Mouse (Mus musculus) spleen, postnatal 36 days (tissue): Measurements from ENCODE around the gene Fcer2a.

Experiments
- DNase-seq, 2 experiments: peaks; one replicate each; pipeline ENCODE4 v3.0.0; 2022; ENCODE audit warnings: low spot score in 2 of 2, mixed read lengths in 1 of 2

Gene Fcer2a

DNA sequence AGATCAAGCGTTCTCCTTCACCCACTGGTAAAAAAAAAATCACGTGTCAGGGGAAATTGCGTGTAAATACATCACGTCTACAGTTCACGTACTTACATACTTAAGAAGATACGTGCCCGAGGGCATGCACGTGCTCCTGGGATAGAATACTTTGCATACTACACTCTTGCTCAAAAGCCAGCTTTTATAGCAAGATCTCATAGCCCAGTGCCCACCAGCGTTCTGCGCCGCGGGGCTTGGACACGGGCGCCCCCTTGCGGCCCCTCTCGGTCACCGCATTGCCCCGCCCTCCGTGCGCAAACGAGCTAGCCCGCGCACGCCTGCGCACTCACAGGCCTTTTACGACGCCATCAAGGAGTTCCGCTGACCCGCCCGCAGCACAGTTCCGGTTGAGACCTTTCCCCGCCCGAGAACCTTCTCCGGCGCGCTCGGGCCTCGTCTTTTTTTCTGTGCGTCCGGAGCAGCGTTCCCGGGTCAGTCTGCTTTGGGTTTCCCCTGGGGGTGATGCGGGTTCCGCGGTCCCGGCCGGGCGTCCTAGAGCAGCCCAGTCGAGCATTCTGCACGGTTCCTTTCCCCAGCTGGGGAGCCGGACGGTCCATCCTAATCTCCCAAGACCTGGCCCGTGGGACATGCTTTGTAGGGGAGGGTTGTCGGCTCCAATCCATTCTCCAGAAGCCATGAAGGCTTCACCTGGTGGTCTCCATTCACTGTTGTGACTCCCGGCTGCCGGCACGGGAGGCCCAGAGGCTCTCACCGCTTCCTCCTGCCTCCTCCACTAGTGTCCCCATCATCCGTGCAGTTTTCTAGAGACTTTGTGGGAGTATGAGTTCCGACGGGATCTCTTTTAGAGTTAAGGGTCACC lies 17.6 kb downstream of the Fcer2a start, which contains the start of gene Trappc5:
TSS of gene Trappc5 (plus strand) at position 169 of the 862 bp plus-strand sequence.
- peak; percentile 93 to 95 for DNase-seq

DNA sequence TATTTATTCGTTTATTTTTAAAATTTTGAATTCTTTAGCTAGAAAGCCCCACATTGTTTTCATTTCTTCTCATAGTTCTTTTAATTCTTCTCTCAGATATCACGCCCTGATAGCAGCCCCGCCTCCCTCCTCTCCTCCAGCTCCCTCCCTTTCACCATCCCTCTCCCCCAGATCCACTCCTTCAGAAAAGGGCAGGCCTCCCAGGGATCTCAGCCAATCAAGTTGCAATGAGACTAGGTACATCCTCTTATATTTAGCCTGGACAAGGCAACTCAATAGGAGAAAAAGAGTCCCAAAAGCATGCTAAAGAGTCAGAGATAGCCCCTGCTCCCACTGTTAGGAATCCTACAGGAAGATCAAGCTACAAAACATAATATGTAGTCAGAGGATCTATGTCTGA lies 19.3 kb downstream of the Fcer2a start:
- no peak for DNase-seq

DNA sequence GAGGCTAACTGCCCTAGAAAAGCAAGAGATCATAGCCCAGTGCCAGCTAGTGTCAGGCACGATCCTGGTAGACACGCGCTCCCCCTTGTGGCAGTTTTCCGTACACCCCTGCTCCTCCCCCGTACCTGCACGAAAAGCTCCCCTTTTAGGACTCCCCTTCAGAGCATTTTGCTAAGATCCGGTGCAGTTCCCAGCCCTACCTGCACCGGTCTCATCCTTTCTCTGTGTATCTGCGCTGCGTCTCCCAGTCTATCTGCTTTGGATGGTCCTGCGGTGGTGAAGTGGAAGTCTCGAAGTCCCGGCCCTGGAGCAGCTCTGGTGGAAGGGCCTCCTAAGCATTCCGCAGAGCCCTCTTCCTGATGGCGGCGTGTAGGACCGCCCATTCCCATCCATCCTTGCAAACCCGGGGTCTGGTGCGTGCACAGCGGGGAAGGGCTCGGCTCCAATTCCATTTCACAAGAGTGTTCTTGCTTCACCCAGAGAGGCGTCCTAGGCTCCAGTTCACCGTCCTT lies 21.9 kb downstream of the Fcer2a start, which contains the start of gene Fcor:
TSS of gene Fcor (minus strand) at position 383 of the 512 bp plus-strand sequence.
- DNase-seq = peak; percentile 79 to 80

DNA sequence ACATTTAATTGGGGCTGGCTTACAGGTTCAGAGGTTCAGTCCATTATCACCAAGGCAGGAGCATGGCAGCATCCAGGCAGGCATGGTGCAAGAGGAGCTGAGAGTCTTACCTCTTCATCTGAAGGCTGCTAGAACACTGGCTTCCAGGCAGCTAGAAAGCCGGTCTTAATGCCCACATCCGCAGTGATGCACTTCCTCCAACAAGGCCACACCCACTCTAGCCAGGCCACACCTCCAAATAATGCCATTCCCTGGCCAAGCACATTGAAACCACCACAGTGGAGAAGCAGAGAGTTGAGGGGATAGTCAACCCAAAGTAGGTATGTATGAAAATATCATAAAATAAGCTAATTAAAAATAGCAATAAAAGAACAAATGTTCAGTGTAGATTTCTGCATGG lies 23.6 kb downstream of the Fcer2a start:
- peak; percentile 47 to 68 for DNase-seq

DNA sequence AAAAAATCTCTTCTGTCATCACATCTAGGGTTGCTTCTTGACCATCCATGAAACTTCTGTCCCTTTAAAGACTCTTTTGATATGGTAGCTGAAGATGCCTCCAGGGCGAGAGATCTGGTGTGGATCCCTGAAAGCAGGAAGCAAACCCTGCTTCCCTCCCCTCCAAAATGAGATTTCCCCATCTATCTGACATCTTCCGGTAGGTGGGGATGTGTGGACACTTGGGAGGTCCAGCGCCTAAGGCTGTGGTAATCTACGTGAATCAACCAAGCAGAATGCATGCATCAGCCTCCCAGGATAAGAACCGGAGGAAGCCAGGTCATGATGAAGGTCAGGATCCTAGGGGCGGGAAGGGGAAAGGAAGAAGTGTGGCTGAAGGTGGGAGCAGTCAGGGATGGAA lies 28.5 kb downstream of the Fcer2a start, which contains the start of gene Mcemp1:
TSS of gene Mcemp1 (plus strand) at position 248 of the 400 bp plus-strand sequence.
- DNase-seq = no peak

DNA sequence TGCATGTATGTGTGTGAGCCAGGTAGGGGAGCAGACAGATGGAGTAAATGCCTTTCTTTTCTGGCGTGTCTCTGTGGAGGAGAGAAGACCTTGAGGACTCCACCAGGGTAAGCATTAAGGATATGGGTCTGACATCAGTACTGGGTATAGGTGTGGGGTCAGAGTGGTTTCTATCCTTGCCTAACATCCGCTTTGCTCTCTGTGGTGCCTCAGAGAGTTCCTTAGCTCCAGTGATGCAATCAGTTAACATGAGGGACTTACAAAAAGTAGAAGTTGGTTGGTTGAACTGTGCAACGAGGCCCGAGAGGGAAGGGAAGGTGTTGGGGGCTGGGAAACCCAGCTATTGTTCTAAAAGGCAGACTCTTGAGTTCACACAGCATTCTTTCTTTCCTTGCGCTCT lies 29.6 kb downstream of the Fcer2a start:
- peak; percentile 28 to 47 for DNase-seq

GRCm38 (mm10) chr8:3660889-3661288 lies 33.1 kb downstream of the Fcer2a start:
- DNase-seq = peak; percentile 27 to 41

DNA sequence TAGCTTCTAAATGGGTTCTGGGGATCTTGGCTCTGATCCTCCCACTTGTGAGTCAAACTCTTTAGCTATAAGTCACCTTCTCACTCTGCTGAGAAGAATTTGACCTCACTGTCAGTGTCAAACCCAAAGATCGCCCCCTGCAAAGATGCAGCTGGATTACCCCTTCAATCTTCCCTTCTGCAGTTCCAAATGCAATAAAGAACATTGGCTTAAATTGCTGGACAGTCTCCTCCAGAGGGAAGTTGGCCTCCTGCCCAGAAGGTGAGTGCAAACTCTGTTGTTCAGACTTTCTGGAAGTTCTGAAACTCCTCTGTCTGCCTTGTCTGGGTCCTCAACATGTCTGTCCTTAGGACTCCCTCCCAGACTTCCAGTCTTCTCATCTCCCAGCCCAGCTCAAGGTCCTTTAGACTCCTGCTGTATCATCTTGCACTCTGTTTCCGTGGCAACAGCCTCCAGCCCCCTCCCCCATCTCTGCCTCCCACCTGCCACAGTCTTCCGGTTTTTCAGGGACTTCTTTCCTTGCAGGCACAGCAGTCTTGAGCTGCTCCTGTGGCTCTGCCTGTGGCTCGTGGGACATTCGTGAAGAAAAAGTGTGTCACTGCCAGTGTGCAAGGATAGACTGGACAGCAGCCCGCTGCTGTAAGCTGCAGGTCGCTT lies 37.1 kb downstream of the Fcer2a start:
- no peak for DNase-seq

GRCm38 (mm10) chr8:3655526-3655925 lies 38.4 kb downstream of the Fcer2a start, which contains the start of gene Retn:
Retn (plus strand) TSS chr8:3655770.
- no peak for DNase-seq

DNA sequence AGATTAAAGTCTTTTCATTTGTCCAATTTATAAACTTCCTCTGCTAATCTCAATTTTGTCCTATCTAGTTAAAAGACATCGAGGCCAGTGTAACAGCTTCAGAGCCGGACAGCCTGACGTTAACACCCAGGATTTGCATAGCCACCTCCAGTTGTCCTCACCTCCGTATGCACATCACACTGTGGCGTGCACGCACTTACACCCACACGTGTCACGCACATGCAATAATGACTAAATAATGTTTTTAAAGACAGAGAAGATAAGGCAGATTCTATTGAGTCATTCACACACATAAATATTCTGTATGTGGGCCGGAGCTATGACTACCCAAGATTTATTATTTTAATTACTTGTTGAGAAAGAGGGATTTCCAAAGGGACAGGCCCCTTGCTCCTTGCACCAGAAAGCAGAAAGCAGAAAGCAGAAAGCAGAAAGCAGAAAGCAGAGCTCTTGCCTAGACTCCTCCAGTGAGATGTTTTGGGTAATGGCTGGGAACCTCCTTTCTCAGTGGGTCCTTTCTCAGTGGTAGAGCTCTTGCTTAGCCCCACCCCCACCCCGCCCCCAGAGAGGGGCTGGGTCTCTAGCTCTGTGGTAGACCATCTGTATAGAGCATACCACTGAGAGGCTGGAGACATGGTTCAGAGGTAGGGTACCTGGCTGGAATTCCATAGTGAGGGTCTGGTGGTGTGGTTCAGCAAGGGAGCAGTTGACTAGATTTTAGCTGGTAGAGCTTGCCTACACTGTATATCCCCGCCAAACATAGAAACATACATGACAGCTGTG lies 39.1 kb downstream of the Fcer2a start:
- DNase-seq = no peak

GRCm38 (mm10) chr8:3652845-3653244 lies 41.1 kb downstream of the Fcer2a start:
- no peak for DNase-seq

- no peak for DNase-seq
Measured at GRCm38 (mm10) chr8:3648990-3649389, 45.0 kb downstream of the Fcer2a start.

DNA sequence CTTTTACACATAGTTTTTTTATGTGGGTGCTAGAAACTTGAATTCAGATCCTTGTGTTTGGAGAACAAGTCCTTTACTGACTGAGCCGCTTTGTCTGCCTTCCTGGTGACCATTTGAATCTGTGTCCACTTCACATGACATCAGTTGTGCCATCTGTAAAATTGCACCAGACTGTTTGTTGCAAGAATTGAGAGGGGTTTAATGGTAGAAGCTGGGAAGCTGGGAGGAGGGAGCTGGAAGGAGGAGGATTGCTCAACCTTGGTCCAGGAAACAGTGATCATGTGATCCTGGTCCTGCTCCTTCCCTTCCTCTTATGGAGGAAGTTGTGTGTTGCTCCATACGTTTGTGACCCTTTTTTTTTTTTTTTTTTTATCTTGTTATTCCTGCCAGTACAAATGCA lies 45.7 kb downstream of the Fcer2a start:
- no peak for DNase-seq

DNA sequence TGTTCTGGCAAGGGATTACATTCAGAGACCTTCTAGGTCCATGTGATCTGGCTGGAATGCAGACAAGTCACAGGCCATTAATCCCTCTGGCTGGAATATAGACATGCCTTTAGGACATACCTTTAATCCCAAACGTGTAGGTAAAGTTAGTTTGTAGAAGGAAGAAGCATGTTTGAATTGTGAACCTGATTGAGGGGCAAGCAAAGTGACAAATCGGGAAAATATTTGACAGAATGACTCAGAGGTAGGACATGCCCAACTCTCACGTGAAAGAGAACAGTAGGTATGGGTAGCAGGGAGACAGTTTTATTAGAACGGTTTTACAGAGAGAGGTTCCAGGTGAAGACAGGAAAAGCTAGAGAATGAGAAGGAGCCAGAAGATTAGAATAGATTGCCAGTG lies 46.4 kb downstream of the Fcer2a start:
- no peak for DNase-seq

DNA sequence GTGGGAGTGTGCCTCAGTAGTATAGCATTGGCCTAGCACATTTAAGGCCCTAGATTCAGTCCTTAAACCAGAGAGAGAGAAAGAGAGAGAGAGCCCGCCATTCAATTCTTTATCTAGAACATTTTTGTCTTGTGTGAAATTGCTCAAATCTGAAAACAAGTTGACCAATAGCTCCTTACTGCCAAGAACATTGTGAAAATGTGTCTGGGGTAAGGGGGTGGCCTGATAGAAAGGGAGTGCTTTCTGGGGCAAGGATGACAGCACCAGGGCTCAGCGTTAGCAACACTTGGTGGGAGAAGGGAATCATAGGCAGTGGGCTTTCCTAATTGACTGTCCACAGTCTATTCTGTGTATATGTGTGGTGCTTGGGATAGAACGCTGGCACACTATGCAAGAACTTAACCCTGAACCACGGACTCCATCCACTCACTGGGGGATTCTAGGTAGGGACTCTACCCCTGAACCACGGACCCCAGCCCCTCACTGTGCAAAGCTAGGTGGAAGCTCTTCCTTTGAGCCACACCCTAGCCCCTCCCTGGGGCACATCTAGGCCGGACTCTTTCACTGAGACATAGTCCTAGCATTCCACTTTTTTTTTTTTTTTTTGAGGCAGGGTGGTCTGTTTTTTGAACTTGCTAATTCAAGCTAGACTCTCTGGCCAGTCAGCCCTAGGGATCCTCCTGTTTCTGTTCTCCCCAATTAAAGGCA lies 47.0 kb downstream of the Fcer2a start:
- DNase-seq = no peak

GRCm38 (mm10) chr8:3645804-3646203 lies 48.2 kb downstream of the Fcer2a start:
- DNase-seq = peak; percentile 72 to 78
